8 mouse cellular contexts compared by ENCODE assay signal in genomic region chr10:84439228-84439596, GRCm38 (mm10). TPM values are rescaled to one million over a fixed set of nuclear protein-coding genes. Genes with fewer than 3 reads are reported as not detected.
DNase-seq lines count a peak whose midpoint lies in the region; ATAC-seq and TF ChIP-seq lines count a peak whose summit lies in the region.

No protein-coding gene starts in this region.

- intact Hi-C loops in heart, postnatal 10 days (cut with DNase I): loop anchor here (2.0 to 10.0 kb wide), 5 partner anchors 50 to 416 kb away; no protein-coding TSS in a partner anchor

- no peak for ATAC-seq in liver, embryonic 16.5 days (ENCODE audit: low read depth)

- H3K27me3 ChIP-seq in spleen, adult 2 months (ENCODE audit: control insufficient read depth, insufficient read depth, low read length): 0 out of 2 replicates have a peak, but pooled peaks cover 2% of the 10 kb centered on the region
- H3K27me3 ChIP-seq in liver, embryonic 16.5 days (ENCODE audit: control insufficient read depth, insufficient read depth, low read depth, low read length): peaks cover 40% of the 10 kb centered on the region

- H3K36me3 ChIP-seq in spleen, adult 2 months (ENCODE audit: control insufficient read depth, insufficient read depth, low read length): no peaks in the 10 kb centered on the region
- no peaks in the 10 kb centered on the region for H3K36me3 ChIP-seq in liver, embryonic 16.5 days (ENCODE audit: control insufficient read depth, insufficient read depth)

- DNase-seq in adrenal gland, adult 2 months: peak; percentile 24
- DNase-seq in adrenal gland, postnatal 36 days: no peak
- no peak for DNase-seq in spleen, adult 2 months (ENCODE audit: low read depth in 1 of 2, low spot score in 2 of 2)
- DNase-seq in spleen, postnatal 14 days (ENCODE audit: low spot score in 2 of 2): no peak
- peak; percentile 62 to 66 for DNase-seq in heart, postnatal 10 days
- no peak for DNase-seq in natural killer cell, adult 2 months (ENCODE audit: low spot score in 2 of 2)
- no peak for DNase-seq in frontal cortex, adult 2 months (ENCODE audit: extremely low spot score in 1 of 2, low spot score in 1 of 2)

- H3K4me1 ChIP-seq in spleen, adult 2 months (ENCODE audit: control insufficient read depth, insufficient read depth, insufficient read length): peaks cover 15% of the 10 kb centered on the region
- no peaks in the 10 kb centered on the region; the same call in 1 of the 2 replicates for H3K4me1 ChIP-seq in liver, embryonic 16.5 days (ENCODE audit: control insufficient read depth, low read depth, low read length)

- TF ChIP-seq CTCF in spleen, adult 2 months (IDR thresholded peaks at IDR 0.05; ENCODE audit: extremely low read depth, insufficient read depth, insufficient read length, insufficient replicate concordance): no peak

- H3K9ac ChIP-seq in liver, embryonic 16.5 days (ENCODE audit: low read depth, low read length): no peak overlapping the region

- H3K27ac ChIP-seq in spleen, adult 2 months (ENCODE audit: insufficient read depth, low read length): no peak overlapping the region; the same call in 1 of the 2 replicates
- no peak overlapping the region for H3K27ac ChIP-seq in liver, embryonic 16.5 days (ENCODE audit: low read length)

- H3K4me2 ChIP-seq in liver, embryonic 16.5 days (ENCODE audit: low read depth, low read length): 0 out of 2 replicates have a peak overlapping the region, but pooled peaks have one; percentile 60

- H3K4me3 ChIP-seq in spleen, adult 2 months (ENCODE audit: extremely low read depth, insufficient read depth, insufficient read length): peak overlapping the region; percentile 23; the same call in 1 of the 2 replicates
- H3K4me3 ChIP-seq in liver, embryonic 16.5 days (ENCODE audit: low read depth, low read length): peak overlapping the region; percentile 1; the same call in 1 of the 2 replicates

- WGBS in spleen, adult 2 months: 53% methylated on average over 7 of the region's 7 CpGs
- WGBS in liver, embryonic 16.5 days (ENCODE audit: insufficient replicate concordance): 31% methylated on average over 7 of the region's 7 CpGs

- TF ChIP-seq POLR2A in spleen, adult 2 months (IDR thresholded peaks at IDR 0.05; ENCODE audit: low read depth, low read length): no peak

- no peaks in the 10 kb centered on the region for H3K9me3 ChIP-seq in liver, embryonic 16.5 days (replicated peaks; ENCODE audit: control insufficient read depth, low read length)

RNA-seq across cellular contexts. Expression of gene Nuak1, which starts 1.2 kb away (rescaled TPM):
- total RNA-seq in adrenal gland, adult 2 months (2021): 10 to 100 TPM in 1 of 2 experiments, 1 to 10 TPM in 1; 6.6 to 12.2 TPM
- polyA plus RNA-seq in adrenal gland, adult 2 months (2012; rRNA removed): 4.4 and 4.7 TPM in 2 replicates
- total RNA-seq in adrenal gland, postnatal 36 days (2021): 1 to 10 TPM; 5.6 to 7.7 TPM
- 7.0 and 8.3 TPM in 2 replicates for polyA plus RNA-seq in spleen, adult 2 months (2012; rRNA removed)
- total RNA-seq in heart, postnatal 10 days (2021): 10 to 100 TPM; 25.3 to 33.0 TPM
- 0.13 and 0.14 TPM in 2 replicates for polyA plus RNA-seq in liver, embryonic 16.5 days (2015; fragmentation: Nextera tagmentation; extraction: Ambion mirVana)
- polyA plus RNA-seq in frontal cortex, adult 2 months (2012; rRNA removed): 23.4 and 24.2 TPM in 2 replicates

Comparison
In these comparisons a context has a peak if more than half of its experiments do, and no peak if none do; other contexts are left out.
1. DNase-seq: peak in adrenal gland, adult 2 months (single experiment) and heart, postnatal 10 days (2 of 2); none in adrenal gland, postnatal 36 days (0 of 2), spleen, adult 2 months (0 of 2), spleen, postnatal 14 days (0 of 2), natural killer cell, adult 2 months (0 of 2) and frontal cortex, adult 2 months (0 of 2).